Mouse (Mus musculus): ENCODE results near the gene Chd1l. TPM values are rescaled to one million over a fixed set of nuclear protein-coding genes. Genes with fewer than 3 reads are reported as not detected.

Gene Chd1l
- polyA plus RNA-seq, 1 experiment from 2014 or later, result 8.9 TPM

GRCm38 (mm10) chr3:97653781-97654180, 43.8 kb upstream of the Chd1l start:
- no peak for ATAC-seq (ENCODE audit: low FRiP score, low TSS enrichment)
- no peak overlapping the region for H3K9ac ChIP-seq (ENCODE audit: low read length)
- no peaks in the 10 kb centered on the region for H3K4me1 ChIP-seq (replicated peaks; ENCODE audit: control insufficient read depth, insufficient read depth)
- no peak overlapping the region for H3K4me2 ChIP-seq (replicated peaks; ENCODE audit: low read depth)
- no peaks in the 10 kb centered on the region for H3K27me3 ChIP-seq (ENCODE audit: control insufficient read depth, insufficient read depth, low read length)
- no peaks in the 10 kb centered on the region for H3K36me3 ChIP-seq (ENCODE audit: control insufficient read depth, insufficient read depth, low read length)
- no peak for DNase-seq (ENCODE audit: low spot score)
- H3K4me3 ChIP-seq (ENCODE audit: low read depth, low read length), result no peak overlapping the region
- H3K9me3 ChIP-seq (ENCODE audit: control insufficient read depth, low read length), result no peaks in the 10 kb centered on the region
- no peak overlapping the region for H3K27ac ChIP-seq (replicated peaks)
- WGBS, result 90% methylated on average over 5 of the region's 5 CpGs
- no peak for TF ChIP-seq EP300 (optimal IDR thresholded peaks at IDR 0.05)
- TF ChIP-seq CTCF (IDR thresholded peaks at IDR 0.05; ENCODE audit: low read depth), result no peak

GRCm38 (mm10) chr3:97651604-97652003, 41.6 kb upstream of the Chd1l start:
- 75% methylated on average over 10 of the region's 10 CpGs for WGBS
- H3K4me2 ChIP-seq (replicated peaks; ENCODE audit: low read depth), result no peak overlapping the region
- no peaks in the 10 kb centered on the region for H3K9me3 ChIP-seq (ENCODE audit: control insufficient read depth, low read length)
- no peak for ATAC-seq (ENCODE audit: low FRiP score, low TSS enrichment)
- DNase-seq (ENCODE audit: low spot score), result no peak
- no peak overlapping the region for H3K4me3 ChIP-seq (ENCODE audit: low read depth, low read length)
- no peaks in the 10 kb centered on the region for H3K27me3 ChIP-seq (ENCODE audit: control insufficient read depth, insufficient read depth, low read length)
- H3K9ac ChIP-seq (ENCODE audit: low read length), result no peak overlapping the region
- H3K4me1 ChIP-seq (replicated peaks; ENCODE audit: control insufficient read depth, insufficient read depth), result no peaks in the 10 kb centered on the region
- H3K27ac ChIP-seq (replicated peaks), result no peak overlapping the region
- H3K36me3 ChIP-seq (ENCODE audit: control insufficient read depth, insufficient read depth, low read length), result no peaks in the 10 kb centered on the region
- TF ChIP-seq CTCF (IDR thresholded peaks at IDR 0.05; ENCODE audit: low read depth), result no peak

- ATAC-seq (ENCODE audit: low FRiP score, low TSS enrichment) (no peak), DNase-seq (ENCODE audit: low spot score) (no peak)
- WGBS, result 54% methylated on average over 6 of the region's 6 CpGs
These were observed 39.5 kb upstream of the Chd1l start for GRCm38 (mm10) chr3:97649469-97649868.

GRCm38 (mm10) chr3:97649022-97649421, 39.0 kb upstream of the Chd1l start:
- DNase-seq (ENCODE audit: low spot score) (no peak), ATAC-seq (ENCODE audit: low FRiP score, low TSS enrichment) (no peak)
- H3K9ac ChIP-seq (ENCODE audit: low read length), result no peak overlapping the region
- no peak overlapping the region for H3K27ac ChIP-seq (replicated peaks)
- no peak for TF ChIP-seq CTCF (IDR thresholded peaks at IDR 0.05; ENCODE audit: low read depth)
- no peak for TF ChIP-seq EP300 (optimal IDR thresholded peaks at IDR 0.05)
- no peaks in the 10 kb centered on the region for H3K9me3 ChIP-seq (ENCODE audit: control insufficient read depth, low read length)
- no peaks in the 10 kb centered on the region for H3K4me1 ChIP-seq (replicated peaks; ENCODE audit: control insufficient read depth, insufficient read depth)
- H3K4me2 ChIP-seq (replicated peaks; ENCODE audit: low read depth), result no peak overlapping the region
- no peaks in the 10 kb centered on the region for H3K27me3 ChIP-seq (ENCODE audit: control insufficient read depth, insufficient read depth, low read length)
- 47% methylated on average over 3 of the region's 3 CpGs for WGBS
- no peak overlapping the region for H3K4me3 ChIP-seq (ENCODE audit: low read depth, low read length)
- no peaks in the 10 kb centered on the region for H3K36me3 ChIP-seq (ENCODE audit: control insufficient read depth, insufficient read depth, low read length)

More at GRCm38 (mm10) chr3:97649469-97649868, 39.5 kb upstream of the Chd1l start:
- TF ChIP-seq CTCF (IDR thresholded peaks at IDR 0.05; ENCODE audit: low read depth), result no peak
- TF ChIP-seq EP300 (optimal IDR thresholded peaks at IDR 0.05), result no peak
- no peaks in the 10 kb centered on the region for H3K9me3 ChIP-seq (ENCODE audit: control insufficient read depth, low read length)
- H3K36me3 ChIP-seq (ENCODE audit: control insufficient read depth, insufficient read depth, low read length), result no peaks in the 10 kb centered on the region
- no peak overlapping the region for H3K27ac ChIP-seq (replicated peaks)
- H3K4me3 ChIP-seq (ENCODE audit: low read depth, low read length), result no peak overlapping the region
- H3K4me1 ChIP-seq (replicated peaks; ENCODE audit: control insufficient read depth, insufficient read depth), result no peaks in the 10 kb centered on the region
- no peak overlapping the region for H3K9ac ChIP-seq (ENCODE audit: low read length)
- H3K4me2 ChIP-seq (replicated peaks; ENCODE audit: low read depth), result no peak overlapping the region
- H3K27me3 ChIP-seq (ENCODE audit: control insufficient read depth, insufficient read depth, low read length), result no peaks in the 10 kb centered on the region

GRCm38 (mm10) chr3:97648518-97648917, 38.5 kb upstream of the Chd1l start:
- TF ChIP-seq EP300 (optimal IDR thresholded peaks at IDR 0.05) (no peak), CTCF (IDR thresholded peaks at IDR 0.05; ENCODE audit: low read depth) (no peak)
- ATAC-seq (ENCODE audit: low FRiP score, low TSS enrichment) (peak; percentile 26; the same call in 1 of the 2 replicates), DNase-seq (ENCODE audit: low spot score) (no peak)
- 28% methylated on average over 1 of the region's 1 CpGs for WGBS
- no peaks in the 10 kb centered on the region for H3K27me3 ChIP-seq (ENCODE audit: control insufficient read depth, insufficient read depth, low read length)
- H3K9me3 ChIP-seq (ENCODE audit: control insufficient read depth, low read length), result no peaks in the 10 kb centered on the region
- no peaks in the 10 kb centered on the region for H3K4me1 ChIP-seq (replicated peaks; ENCODE audit: control insufficient read depth, insufficient read depth)
- no peak overlapping the region for H3K9ac ChIP-seq (ENCODE audit: low read length)
- H3K36me3 ChIP-seq (ENCODE audit: control insufficient read depth, insufficient read depth, low read length), result no peaks in the 10 kb centered on the region
- no peak overlapping the region for H3K4me3 ChIP-seq (ENCODE audit: low read depth, low read length)
- H3K4me2 ChIP-seq (replicated peaks; ENCODE audit: low read depth), result no peak overlapping the region
- no peak overlapping the region for H3K27ac ChIP-seq (replicated peaks)

- H3K4me2 ChIP-seq (replicated peaks; ENCODE audit: low read depth), result no peak overlapping the region
- H3K9ac ChIP-seq (ENCODE audit: low read length), result no peak overlapping the region
- H3K4me1 ChIP-seq (replicated peaks; ENCODE audit: control insufficient read depth, insufficient read depth), result no peaks in the 10 kb centered on the region
- no peaks in the 10 kb centered on the region for H3K9me3 ChIP-seq (ENCODE audit: control insufficient read depth, low read length)
- H3K4me3 ChIP-seq (ENCODE audit: low read depth, low read length), result no peak overlapping the region
- H3K27me3 ChIP-seq (ENCODE audit: control insufficient read depth, insufficient read depth, low read length), result no peaks in the 10 kb centered on the region
- DNase-seq (ENCODE audit: low spot score) (peak; percentile 62), ATAC-seq (ENCODE audit: low FRiP score, low TSS enrichment) (peak; percentile 87)
- TF ChIP-seq EP300 (optimal IDR thresholded peaks at IDR 0.05) (no peak), CTCF (IDR thresholded peaks at IDR 0.05; ENCODE audit: low read depth) (no peak)
- H3K27ac ChIP-seq (replicated peaks), result peak overlapping the region; percentile 40; the same call in 1 of the 2 replicates
- no peaks in the 10 kb centered on the region for H3K36me3 ChIP-seq (ENCODE audit: control insufficient read depth, insufficient read depth, low read length)
- WGBS, result 70% methylated on average over 9 of the region's 9 CpGs
These were observed 32.0 kb upstream of the Chd1l start for GRCm38 (mm10) chr3:97642001-97642400.
